Mouse (Mus musculus) kidney, adult 11 months (tissue): ENCODE results near the gene Apoo.
"Not testable (repeated sequence)": the region's sequence is repeated elsewhere in the genome, so short reads cannot be mapped to it uniquely, and the experiment has no call there.

Source experiments
- DNase-seq: peaks from one replicate; pipeline ENCODE4 v3.0.0; 2022

Apoo gene

GRCm38 (mm10) chrX:94366670-94367241 lies at the start of gene Apoo, which contains the start of gene Fam90a1b:
TSS of gene Apoo (plus strand) at chrX:94367117.
TSS of gene Fam90a1b (minus strand) at chrX:94366777.
- peak; percentile 98 for DNase-seq

- no peak for DNase-seq
Measured at GRCm38 (mm10) chrX:94321036-94321902, 45.6 kb upstream of the Apoo start.

GRCm38 (mm10) chrX:94343638-94344037 lies 23.3 kb upstream of the Apoo start:
- not testable (repeated sequence) for DNase-seq

- no peak for DNase-seq
Measured at GRCm38 (mm10) chrX:94365381-94365925, 1.5 kb upstream of the Apoo start.

GRCm38 (mm10) chrX:94366029-94366428 lies 888 bp upstream of the Apoo start:
- DNase-seq, result peak; percentile 5

GRCm38 (mm10) chrX:94367248-94367647 lies 331 bp downstream of the Apoo start:
- DNase-seq, result no peak

GRCm38 (mm10) chrX:94378734-94379133 lies 11.8 kb downstream of the Apoo start:
- DNase-seq, result no peak

- peak; percentile 9 for DNase-seq
Measured at GRCm38 (mm10) chrX:94408975-94409374, 42.1 kb downstream of the Apoo start.

GRCm38 (mm10) chrX:94420210-94420609 lies 53.3 kb downstream of the Apoo start:
- DNase-seq, result no peak

- no peak for DNase-seq
Measured at GRCm38 (mm10) chrX:94431548-94432375, 64.8 kb downstream of the Apoo start.

GRCm38 (mm10) chrX:94445427-94445826 lies 78.5 kb downstream of the Apoo start:
- not testable (repeated sequence) for DNase-seq

GRCm38 (mm10) chrX:94446021-94446420 lies 79.1 kb downstream of the Apoo start:
- DNase-seq, result not testable (repeated sequence)

- DNase-seq, result not testable (repeated sequence)
Measured at GRCm38 (mm10) chrX:94450047-94450881, 83.3 kb downstream of the Apoo start.

GRCm38 (mm10) chrX:94459346-94459745 lies 92.4 kb downstream of the Apoo start:
- DNase-seq, result no peak

- DNase-seq, result not testable (repeated sequence)
Measured at GRCm38 (mm10) chrX:94461513-94461912, 94.6 kb downstream of the Apoo start.

GRCm38 (mm10) chrX:94462604-94463429 lies 95.9 kb downstream of the Apoo start:
- not testable (repeated sequence) for DNase-seq
